Mouse (Mus musculus): ENCODE results near the gene Arhgef3.

DNA sequence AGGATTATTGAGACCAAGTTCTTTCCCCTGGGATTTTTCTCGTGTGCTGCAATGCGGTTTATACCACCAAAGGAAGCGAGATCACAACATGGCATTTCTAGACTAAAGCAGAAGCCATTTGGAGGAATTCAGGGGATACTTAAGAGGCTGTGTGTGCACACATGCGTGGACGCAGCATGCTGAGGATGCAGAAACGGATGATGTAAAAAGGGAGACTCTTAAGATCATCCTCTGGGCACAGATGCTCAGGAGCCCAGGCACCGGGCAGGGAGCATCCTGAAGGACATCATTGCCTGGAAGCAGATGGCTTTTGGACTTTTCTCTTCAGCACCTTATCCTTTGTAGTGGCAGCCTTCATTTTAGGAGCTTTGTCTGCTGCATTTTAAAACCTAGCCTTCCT lies 246.2 kb downstream of the Arhgef3 start:
- TF ChIP-seq HCFC1 (IDR thresholded peaks at IDR 0.05; ENCODE audit: borderline replicate concordance, insufficient read depth, low read length) (no peak), CHD2 (IDR thresholded peaks at IDR 0.05; ENCODE audit: low read depth, low read length) (no peak), MAFK (IDR thresholded peaks at IDR 0.05; ENCODE audit: insufficient read depth, low read depth, low read length) (no peak), ZC3H11A (IDR thresholded peaks at IDR 0.05; ENCODE audit: borderline replicate concordance, low read depth, low read length) (no peak)

Data from ES-E14 (cell line).